Mouse (Mus musculus) spleen, adult 2 months (tissue): ENCODE results near the gene Nsmce4a.

Experiments used
- CTCF ChIP-seq: fragments of 200-500 bp; IDR thresholded peaks from 2 replicates; pipeline ENCODE4 v1.5.1; 2011; ENCODE audit warnings: mild to moderate bottlenecking, inconsistent platforms; ENCODE audit not compliant: insufficient read depth, insufficient read length, insufficient replicate concordance; ENCODE audit errors: extremely low read depth
- POLR2A ChIP-seq: fragments of 200-500 bp; IDR thresholded peaks from 2 replicates; pipeline ENCODE4 v1.6.1; 2011; ENCODE audit warnings: low read depth, low read length, inconsistent platforms

DNA sequence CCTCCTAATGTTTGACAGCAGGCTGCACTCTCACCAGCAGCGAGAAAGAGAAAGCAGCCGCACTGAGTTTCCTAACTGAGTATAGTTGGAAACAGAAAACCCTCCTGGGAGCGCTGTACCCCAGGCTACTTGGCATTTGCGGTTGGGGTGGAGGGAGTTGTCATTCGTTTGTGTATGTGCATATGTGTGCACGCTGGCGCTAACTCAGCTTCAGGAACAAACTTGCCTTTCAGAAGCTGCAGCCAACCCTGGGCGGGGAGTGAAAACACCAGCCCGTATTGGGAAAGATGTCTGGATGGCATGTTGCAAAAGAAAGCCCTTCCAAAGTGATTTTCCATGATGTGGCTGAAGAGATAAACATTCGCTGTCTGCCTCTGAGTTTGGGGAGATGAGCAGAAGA is 4.1 kb upstream of the Nsmce4a start:
- TF ChIP-seq CTCF (no peak), POLR2A (no peak)
